Mouse (Mus musculus) c-Kit-negative CD71-positive TER-119-positive erythroid progenitor cells, embryonic 14.5 days (primary cell): ENCODE results near the gene Gm10065.

Experiments used
- DNase-seq: peaks from one replicate; pipeline ENCODE4 v3.0.0-alpha.2; 2013; ENCODE audit warnings: low read depth, low spot score

Gene Gm10065

DNA sequence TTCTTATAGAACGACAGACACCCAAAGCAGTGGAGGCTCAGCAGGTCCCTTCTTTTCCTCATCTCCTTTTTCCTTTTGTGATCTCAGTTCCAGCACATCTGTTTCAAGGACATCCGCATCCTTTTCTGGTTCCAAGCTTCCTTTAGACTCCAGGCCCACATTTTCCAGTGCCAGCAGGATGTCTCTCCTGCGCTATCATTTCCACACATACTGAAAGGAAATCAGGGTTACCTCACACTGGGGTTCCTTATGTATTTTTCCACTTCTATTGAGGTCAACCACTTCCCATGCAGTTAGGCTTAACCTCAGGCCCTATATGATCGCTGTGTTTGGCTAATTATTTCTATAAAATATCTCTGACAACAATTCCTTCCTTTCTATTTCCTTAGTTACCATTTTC, 43.8 kb downstream of the Gm10065 start:
- DNase-seq, result no peak
